ENCODE assay signal across 21 mouse cellular contexts in the genomic region with DNA sequence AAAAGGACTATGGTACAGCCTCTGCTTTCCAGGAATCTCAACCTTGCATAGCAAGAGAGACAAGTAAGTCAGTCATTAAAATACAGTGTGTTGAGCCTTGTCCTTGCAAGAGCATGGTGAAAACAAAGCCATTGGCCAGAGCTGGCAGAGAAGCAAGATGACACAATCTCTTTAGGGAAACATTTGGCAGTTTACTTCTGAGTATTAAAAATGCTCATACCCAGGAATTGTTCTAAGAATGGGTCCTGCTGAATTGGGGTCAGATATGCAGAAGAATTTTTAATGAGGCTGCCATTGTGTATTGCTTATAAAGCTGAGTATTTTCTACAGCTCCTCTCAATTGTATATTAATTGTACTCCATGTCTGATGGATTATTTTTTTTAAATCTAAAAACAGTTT. TPM values are rescaled to one million over a fixed set of nuclear protein-coding genes. Genes with fewer than 3 reads are reported as not detected.
DNase-seq lines count a peak whose midpoint lies in the region; ATAC-seq and TF ChIP-seq lines count a peak whose summit lies in the region.
"Had no signal": no experiment of that assay in that cellular context is flagged by ENCODE, and none has a peak within 500 bp of the region (broad histone marks: within the 10 kb centered on the region; RNA-seq: fewer than 3 reads in every experiment).

No protein-coding gene starts in this region.

- H3K79me2 ChIP-seq in liver, adult 2 months (ENCODE audit: control insufficient read depth, insufficient read depth, low read length): no peaks in the 10 kb centered on the region

- no peak overlapping the region for H3K9ac ChIP-seq in liver, adult 2 months (ENCODE audit: low read depth, low read length)
- no peak overlapping the region for H3K9ac ChIP-seq in liver, postnatal 0 days (replicated peaks)
- H3K9ac ChIP-seq in hindbrain, embryonic 11.5 days (ENCODE audit: low read depth, low read length): no peak overlapping the region
- H3K9ac ChIP-seq: embryonic facial prominence, embryonic 15.5 days; heart, embryonic 15.5 days; hindbrain, embryonic 15.5 days had no signal

- no peak for TF ChIP-seq POLR2A in liver, adult 2 months (IDR thresholded peaks at IDR 0.05; ENCODE audit: extremely low read depth, insufficient read depth, low read length)

- H3K4me1 ChIP-seq in liver, adult 2 months (ENCODE audit: control insufficient read depth, insufficient read depth, low read length): no peaks in the 10 kb centered on the region
- H3K4me1 ChIP-seq in liver, postnatal 0 days (ENCODE audit: insufficient read depth): no peaks in the 10 kb centered on the region
- H3K4me1 ChIP-seq in hindbrain, embryonic 11.5 days (replicated peaks; ENCODE audit: control insufficient read depth, insufficient read depth, low read length): no peaks in the 10 kb centered on the region
- H3K4me1 ChIP-seq: embryonic facial prominence, embryonic 15.5 days; forebrain, embryonic 10.5 days; heart, embryonic 15.5 days; hindbrain, embryonic 10.5 days; hindbrain, embryonic 15.5 days had no signal

- H3K4me3 ChIP-seq in liver, adult 2 months (ENCODE audit: insufficient read depth, low read depth, low read length): no peak overlapping the region
- no peak overlapping the region for H3K4me3 ChIP-seq in liver, postnatal 0 days (ENCODE audit: low read depth, low read length)
- H3K4me3 ChIP-seq in hindbrain, embryonic 11.5 days (ENCODE audit: low read depth, low read length): no peak overlapping the region
- H3K4me3 ChIP-seq: embryonic facial prominence, embryonic 15.5 days; erythroblast, embryonic 14.5 days; forebrain, embryonic 10.5 days; heart, embryonic 15.5 days; hindbrain, embryonic 10.5 days; hindbrain, embryonic 15.5 days had no signal

- intact Hi-C loops in gastrocnemius, postnatal 36 days (cut with DNase I): no loop called here

- no peaks in the 10 kb centered on the region for H3K9me3 ChIP-seq in liver, postnatal 0 days (ENCODE audit: low read length)
- no peaks in the 10 kb centered on the region for H3K9me3 ChIP-seq in hindbrain, embryonic 11.5 days (ENCODE audit: control insufficient read depth, low read length)
- H3K9me3 ChIP-seq: embryonic facial prominence, embryonic 15.5 days; forebrain, embryonic 10.5 days; heart, embryonic 15.5 days; hindbrain, embryonic 10.5 days; hindbrain, embryonic 15.5 days had no signal

- peak; percentile 2 for DNase-seq in gastrocnemius, adult 18-20 months (ENCODE audit: low spot score)
- DNase-seq in gastrocnemius, postnatal 36 days: no peak
- peak; percentile 10 for DNase-seq in liver, adult 2 months (ENCODE audit: extremely low read depth, low read depth, low spot score)
- no peak for DNase-seq in liver, postnatal 0 days
- DNase-seq in adrenal gland, postnatal 14 days: peak; percentile 5
- peak; percentile 5 for DNase-seq in retina, embryonic 14.5 days (ENCODE audit: low spot score)
- no peak for DNase-seq in kidney, postnatal 36 days
- DNase-seq in hindbrain, embryonic 11.5 days (ENCODE audit: low spot score): no peak
- DNase-seq: cerebellum, adult 8-10 months; embryo, embryonic 11 days; heart, adult 18-20 months had no signal

- TF ChIP-seq EP300 in liver, postnatal 0 days (IDR thresholded peaks at IDR 0.05; ENCODE audit: low read depth): no peak

- TF ChIP-seq CTCF in liver, adult 2 months (IDR thresholded peaks at IDR 0.05; ENCODE audit: low read depth, low read length): no peak
- no peak for TF ChIP-seq CTCF in liver, postnatal 0 days (IDR thresholded peaks at IDR 0.05; ENCODE audit: low read depth)

- H3K36me3 ChIP-seq in liver, adult 2 months (ENCODE audit: control insufficient read depth, insufficient read depth, low read length): no peaks in the 10 kb centered on the region
- no peaks in the 10 kb centered on the region for H3K36me3 ChIP-seq in liver, postnatal 0 days (replicated peaks; ENCODE audit: insufficient read depth, low read length)
- H3K36me3 ChIP-seq in hindbrain, embryonic 11.5 days (ENCODE audit: control insufficient read depth, insufficient read depth, low read length): no peaks in the 10 kb centered on the region
- H3K36me3 ChIP-seq: embryonic facial prominence, embryonic 15.5 days; forebrain, embryonic 10.5 days; heart, embryonic 15.5 days; hindbrain, embryonic 10.5 days; hindbrain, embryonic 15.5 days had no signal

- H3K4me2 ChIP-seq in liver, postnatal 0 days (ENCODE audit: low read depth, low read length): no peak overlapping the region
- no peak overlapping the region for H3K4me2 ChIP-seq in hindbrain, embryonic 11.5 days (replicated peaks; ENCODE audit: low read depth, low read length)
- H3K4me2 ChIP-seq: embryonic facial prominence, embryonic 15.5 days; heart, embryonic 11.5 days; heart, embryonic 15.5 days; hindbrain, embryonic 15.5 days had no signal

- H3K27ac ChIP-seq in liver, adult 2 months (replicated peaks; ENCODE audit: insufficient read depth, low read depth, low read length): no peak overlapping the region
- no peak overlapping the region for H3K27ac ChIP-seq in liver, postnatal 0 days (ENCODE audit: low read depth)
- H3K27ac ChIP-seq in hindbrain, embryonic 11.5 days (ENCODE audit: low read depth, low read length): no peak overlapping the region
- H3K27ac ChIP-seq: embryonic facial prominence, embryonic 15.5 days; forebrain, embryonic 10.5 days; heart, embryonic 15.5 days; hindbrain, embryonic 10.5 days; hindbrain, embryonic 15.5 days had no signal

- ATAC-seq in liver, postnatal 0 days: no peak
- ATAC-seq in hindbrain, embryonic 11.5 days (ENCODE audit: low FRiP score): no peak
- ATAC-seq: forebrain, embryonic 14.5 days; intestine, embryonic 16.5 days had no signal

- H3K27me3 ChIP-seq in liver, adult 2 months (ENCODE audit: control insufficient read depth, insufficient read depth, low read length): no peaks in the 10 kb centered on the region
- H3K27me3 ChIP-seq in liver, postnatal 0 days (ENCODE audit: insufficient read depth, low read length): no peaks in the 10 kb centered on the region
- no peaks in the 10 kb centered on the region for H3K27me3 ChIP-seq in hindbrain, embryonic 11.5 days (ENCODE audit: control insufficient read depth, insufficient read depth, low read length)
- H3K27me3 ChIP-seq: embryonic facial prominence, embryonic 15.5 days; heart, embryonic 15.5 days; hindbrain, embryonic 15.5 days had no signal

RNA-seq across cellular contexts. Expression of a gene that starts 50.8 kb away (rescaled TPM):
- total RNA-seq in gastrocnemius, adult 18-20 months (2021): under 1 TPM; 0.25 to 0.33 TPM
- total RNA-seq in gastrocnemius, postnatal 36 days (2021): under 1 TPM; 0.25 to 0.33 TPM
- total RNA-seq in liver, adult 2 months (2014; rRNA removed): 0.18 and 0.34 TPM in 2 replicates
- 0.04 and 0.17 TPM in 2 replicates for polyA plus RNA-seq in liver, adult 2 months (2012; rRNA removed)
- polyA plus RNA-seq in liver, postnatal 0 days (2015; fragmentation: Nextera tagmentation; extraction: Ambion mirVana): not detected in 2 replicates
- 2.3 and 3.9 TPM in 2 replicates for total RNA-seq in adrenal gland, postnatal 14 days (2021)
- 0.08 and 0.53 TPM in 2 replicates for polyA plus RNA-seq in hindbrain, embryonic 11.5 days (2014; fragmentation: Nextera tagmentation; extraction: Ambion mirVana)
- total RNA-seq: common myeloid progenitor, adult 5-6 weeks had no signal
- polyA plus RNA-seq: erythroblast, embryonic 14.5 days; forebrain, embryonic 10.5 days had no signal

Comparison
In these comparisons a context has a peak if more than half of its experiments do, and no peak if none do; other contexts are left out.
1. DNase-seq: peak in gastrocnemius, adult 18-20 months (single experiment), liver, adult 2 months (single experiment), adrenal gland, postnatal 14 days (single experiment) and retina, embryonic 14.5 days (single experiment); none in gastrocnemius, postnatal 36 days (0 of 2), liver, postnatal 0 days (single experiment), kidney, postnatal 36 days (0 of 2) and hindbrain, embryonic 11.5 days (single experiment).